Mouse (Mus musculus): ENCODE measurements around the gene Aplnr. TPM values are rescaled to one million over a fixed set of nuclear protein-coding genes. Genes with fewer than 3 reads are reported as not detected.

Aplnr gene
- polyA plus RNA-seq, 1 experiment, result 2.9 TPM

DNA sequence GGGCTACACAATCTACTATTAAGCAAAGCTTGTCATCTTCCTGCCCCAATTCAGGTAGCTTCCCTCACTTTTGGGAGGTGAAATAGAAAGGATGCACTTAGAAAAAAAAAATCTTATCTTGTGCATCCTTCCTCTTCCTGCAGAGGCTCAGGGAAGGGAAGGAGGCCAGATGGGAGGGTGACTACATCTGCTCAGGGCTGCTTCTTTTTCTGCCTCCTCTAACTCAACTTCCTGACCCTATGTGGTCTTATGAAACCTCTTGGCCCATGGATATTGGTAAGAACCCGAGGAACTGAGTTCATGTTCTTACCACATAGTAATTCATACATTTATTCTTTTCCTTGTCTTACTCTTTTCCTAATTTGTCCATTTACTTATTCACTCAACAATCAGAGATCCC, 926 bp upstream of the Aplnr start:
- DNase-seq (ENCODE audit: low read depth in 1 of 2, low spot score in 2 of 2), result no peak
- no peaks in the 10 kb centered on the region for H3K36me3 ChIP-seq (ENCODE audit: control insufficient read depth, insufficient read depth, low read length)
- no peaks in the 10 kb centered on the region for H3K27me3 ChIP-seq (ENCODE audit: control insufficient read depth, insufficient read depth, low read length)
- no peak overlapping the region for H3K27ac ChIP-seq (ENCODE audit: insufficient read depth, low read length)
- H3K4me3 ChIP-seq (ENCODE audit: extremely low read depth, insufficient read depth, insufficient read length), result no peak overlapping the region
- WGBS, result 3% methylated on average over 1 of the region's 1 CpGs
- TF ChIP-seq CTCF (IDR thresholded peaks at IDR 0.05; ENCODE audit: extremely low read depth, insufficient read depth, insufficient read length, insufficient replicate concordance), result no peak
- no peak for TF ChIP-seq POLR2A (IDR thresholded peaks at IDR 0.05; ENCODE audit: low read depth, low read length)
- H3K4me1 ChIP-seq (ENCODE audit: control insufficient read depth, insufficient read depth, insufficient read length), result no peaks in the 10 kb centered on the region; the same call in 1 of the 2 replicates

DNA sequence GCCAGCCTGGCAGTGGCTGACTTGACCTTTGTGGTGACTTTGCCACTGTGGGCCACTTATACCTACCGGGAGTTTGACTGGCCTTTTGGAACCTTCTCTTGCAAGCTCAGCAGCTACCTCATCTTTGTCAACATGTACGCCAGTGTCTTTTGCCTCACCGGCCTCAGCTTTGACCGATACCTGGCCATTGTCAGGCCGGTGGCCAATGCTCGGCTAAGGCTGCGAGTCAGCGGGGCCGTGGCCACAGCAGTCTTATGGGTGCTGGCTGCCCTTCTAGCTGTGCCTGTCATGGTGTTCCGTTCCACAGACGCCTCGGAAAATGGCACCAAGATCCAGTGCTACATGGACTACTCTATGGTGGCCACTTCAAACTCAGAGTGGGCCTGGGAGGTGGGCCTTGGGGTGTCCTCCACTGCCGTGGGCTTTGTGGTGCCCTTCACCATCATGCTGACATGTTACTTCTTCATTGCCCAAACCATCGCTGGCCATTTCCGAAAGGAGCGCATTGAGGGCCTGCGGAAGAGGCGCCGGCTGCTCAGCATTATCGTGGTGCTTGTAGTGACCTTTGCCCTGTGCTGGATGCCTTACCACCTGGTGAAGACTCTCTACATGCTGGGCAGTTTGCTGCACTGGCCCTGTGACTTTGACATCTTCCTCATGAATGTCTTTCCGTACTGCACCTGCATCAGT, 951 bp downstream of the Aplnr start:
- H3K4me3 ChIP-seq (ENCODE audit: extremely low read depth, insufficient read depth, insufficient read length), result no peak overlapping the region

DNA sequence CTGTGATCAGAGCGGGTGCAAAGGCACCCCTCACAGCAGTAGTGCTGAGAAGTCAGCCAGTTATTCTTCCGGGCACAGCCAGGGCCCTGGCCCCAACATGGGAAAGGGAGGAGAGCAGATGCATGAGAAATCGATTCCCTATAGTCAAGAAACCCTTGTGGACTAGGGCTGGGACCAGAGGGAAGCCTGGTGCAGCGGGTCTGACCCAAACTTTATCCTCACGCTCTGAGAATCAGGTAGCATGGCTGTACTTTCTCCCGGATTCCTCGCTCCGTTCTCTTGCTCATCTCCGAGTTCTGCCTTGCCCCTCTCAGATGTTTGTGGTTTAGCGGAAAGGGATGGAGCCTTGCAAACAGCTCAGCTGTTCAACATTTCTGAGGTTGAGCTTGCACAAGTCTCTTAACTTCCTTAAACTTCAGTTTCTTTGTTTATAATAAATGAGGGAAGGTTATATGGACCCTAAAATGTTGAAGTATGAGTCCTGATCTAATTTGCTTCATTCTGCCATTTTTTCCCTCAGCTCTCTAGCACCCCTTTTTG, 1.6 kb downstream of the Aplnr start:
- TF ChIP-seq CTCF (IDR thresholded peaks at IDR 0.05; ENCODE audit: extremely low read depth, insufficient read depth, insufficient read length, insufficient replicate concordance) (no peak), POLR2A (IDR thresholded peaks at IDR 0.05; ENCODE audit: low read depth, low read length) (no peak)
- Histone ChIP-seq H3K4me3 (ENCODE audit: extremely low read depth, insufficient read depth, insufficient read length) (no peak overlapping the region), H3K36me3 (ENCODE audit: control insufficient read depth, insufficient read depth, low read length) (no peaks in the 10 kb centered on the region), H3K4me1 (ENCODE audit: control insufficient read depth, insufficient read depth, insufficient read length) (no peaks in the 10 kb centered on the region; the same call in 1 of the 2 replicates), H3K27ac (ENCODE audit: insufficient read depth, low read length) (no peak overlapping the region), H3K27me3 (ENCODE audit: control insufficient read depth, insufficient read depth, low read length) (no peaks in the 10 kb centered on the region)
- DNase-seq (ENCODE audit: low read depth in 1 of 2, low spot score in 2 of 2), result no peak
- 21% methylated on average over 10 of the region's 10 CpGs for WGBS

More for the DNA sequence above, 951 bp downstream of the Aplnr start:
- H3K27ac ChIP-seq (ENCODE audit: insufficient read depth, low read length), result no peak overlapping the region
- TF ChIP-seq CTCF (IDR thresholded peaks at IDR 0.05; ENCODE audit: extremely low read depth, insufficient read depth, insufficient read length, insufficient replicate concordance) (no peak), POLR2A (IDR thresholded peaks at IDR 0.05; ENCODE audit: low read depth, low read length) (no peak)
- H3K27me3 ChIP-seq (ENCODE audit: control insufficient read depth, insufficient read depth, low read length), result no peaks in the 10 kb centered on the region
- no peaks in the 10 kb centered on the region for H3K36me3 ChIP-seq (ENCODE audit: control insufficient read depth, insufficient read depth, low read length)
- H3K4me1 ChIP-seq (ENCODE audit: control insufficient read depth, insufficient read depth, insufficient read length), result no peaks in the 10 kb centered on the region; the same call in 1 of the 2 replicates
- WGBS, result 90% methylated on average over 21 of the region's 21 CpGs
- no peak for DNase-seq (ENCODE audit: low read depth in 1 of 2, low spot score in 2 of 2)

DNA sequence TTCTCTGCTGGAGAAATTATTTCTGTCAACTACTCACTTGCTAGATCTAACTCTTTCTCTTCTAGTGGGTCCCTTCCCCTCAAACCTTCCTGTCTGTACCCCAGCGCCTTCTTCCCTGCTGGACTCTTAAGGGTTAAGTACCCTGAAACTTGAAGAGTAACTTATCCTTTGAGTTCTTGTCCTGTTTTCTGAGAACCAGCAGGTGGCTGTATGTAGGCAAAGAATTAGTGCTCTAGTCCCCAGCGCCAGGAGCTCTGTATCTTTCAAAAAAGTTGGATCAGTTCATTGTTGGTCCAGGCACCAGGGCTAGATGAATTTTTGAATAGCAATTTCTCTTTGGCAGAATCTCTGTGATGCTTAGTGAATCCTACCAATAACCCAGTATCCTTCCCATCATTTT, 2.1 kb downstream of the Aplnr start:
- Histone ChIP-seq H3K27ac (ENCODE audit: insufficient read depth, low read length) (no peak overlapping the region), H3K27me3 (ENCODE audit: control insufficient read depth, insufficient read depth, low read length) (no peaks in the 10 kb centered on the region), H3K4me3 (ENCODE audit: extremely low read depth, insufficient read depth, insufficient read length) (no peak overlapping the region), H3K4me1 (ENCODE audit: control insufficient read depth, insufficient read depth, insufficient read length) (no peaks in the 10 kb centered on the region; the same call in 1 of the 2 replicates), H3K36me3 (ENCODE audit: control insufficient read depth, insufficient read depth, low read length) (no peaks in the 10 kb centered on the region)
- no peak for DNase-seq (ENCODE audit: low read depth in 1 of 2, low spot score in 2 of 2)
- 27% methylated on average over 2 of the region's 2 CpGs for WGBS
- TF ChIP-seq CTCF (IDR thresholded peaks at IDR 0.05; ENCODE audit: extremely low read depth, insufficient read depth, insufficient read length, insufficient replicate concordance), result no peak
- no peak for TF ChIP-seq POLR2A (IDR thresholded peaks at IDR 0.05; ENCODE audit: low read depth, low read length)

DNA sequence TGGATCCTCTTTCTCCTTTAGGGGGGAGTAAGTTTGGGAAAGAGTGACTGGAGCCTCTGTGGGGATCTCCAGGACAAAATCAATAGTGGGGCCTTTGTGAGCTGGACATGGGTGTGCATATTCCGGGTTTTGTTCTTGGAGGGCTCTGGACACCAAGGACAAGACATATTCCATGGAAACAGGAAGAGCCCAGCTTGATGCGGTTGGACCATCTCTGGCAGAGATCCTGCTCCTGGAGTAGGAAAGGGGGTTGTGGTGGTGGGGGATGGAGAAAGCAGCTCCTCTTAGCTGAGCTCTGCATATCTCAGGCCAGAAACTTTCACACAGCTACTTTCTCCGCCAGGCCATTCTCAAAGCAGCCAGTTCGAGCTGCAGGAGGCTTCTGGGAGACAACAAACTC, 3.4 kb downstream of the Aplnr start:
- no peak overlapping the region for H3K27ac ChIP-seq (ENCODE audit: insufficient read depth, low read length)
- TF ChIP-seq POLR2A (IDR thresholded peaks at IDR 0.05; ENCODE audit: low read depth, low read length) (no peak), CTCF (IDR thresholded peaks at IDR 0.05; ENCODE audit: extremely low read depth, insufficient read depth, insufficient read length, insufficient replicate concordance) (no peak)
- no peaks in the 10 kb centered on the region; the same call in 1 of the 2 replicates for H3K4me1 ChIP-seq (ENCODE audit: control insufficient read depth, insufficient read depth, insufficient read length)
- H3K4me3 ChIP-seq (ENCODE audit: extremely low read depth, insufficient read depth, insufficient read length), result no peak overlapping the region
- WGBS, result 79% methylated on average over 4 of the region's 4 CpGs
- H3K27me3 ChIP-seq (ENCODE audit: control insufficient read depth, insufficient read depth, low read length), result no peaks in the 10 kb centered on the region
- DNase-seq (ENCODE audit: low read depth in 1 of 2, low spot score in 2 of 2), result no peak
- no peaks in the 10 kb centered on the region for H3K36me3 ChIP-seq (ENCODE audit: control insufficient read depth, insufficient read depth, low read length)

DNA sequence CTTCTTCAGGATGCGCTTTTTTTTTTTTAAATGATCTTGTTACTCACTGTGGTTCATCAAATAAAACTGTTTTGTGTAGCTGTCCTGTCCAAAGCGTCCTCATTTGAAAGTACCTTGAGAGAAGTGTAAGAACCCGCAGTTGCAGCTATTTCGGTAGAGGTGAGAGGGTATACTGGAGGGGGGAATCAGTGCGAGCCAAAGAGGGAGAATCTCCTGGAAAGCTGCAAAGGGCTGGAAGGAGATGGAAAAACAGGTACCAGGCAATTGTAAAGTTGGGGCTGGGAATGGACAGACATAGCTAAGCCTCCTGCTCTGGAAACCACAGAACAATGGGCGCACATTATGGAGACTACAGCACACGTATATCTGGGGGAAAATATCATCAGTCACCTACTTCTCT, 3.8 kb downstream of the Aplnr start:
- H3K36me3 ChIP-seq (ENCODE audit: control insufficient read depth, insufficient read depth, low read length), result no peaks in the 10 kb centered on the region
- H3K4me3 ChIP-seq (ENCODE audit: extremely low read depth, insufficient read depth, insufficient read length), result no peak overlapping the region
- DNase-seq (ENCODE audit: low read depth in 1 of 2, low spot score in 2 of 2), result no peak
- H3K27ac ChIP-seq (ENCODE audit: insufficient read depth, low read length), result no peak overlapping the region
- no peaks in the 10 kb centered on the region; the same call in 1 of the 2 replicates for H3K4me1 ChIP-seq (ENCODE audit: control insufficient read depth, insufficient read depth, insufficient read length)
- WGBS, result 92% methylated on average over 7 of the region's 7 CpGs
- TF ChIP-seq CTCF (IDR thresholded peaks at IDR 0.05; ENCODE audit: extremely low read depth, insufficient read depth, insufficient read length, insufficient replicate concordance), result no peak
- no peak for TF ChIP-seq POLR2A (IDR thresholded peaks at IDR 0.05; ENCODE audit: low read depth, low read length)
- H3K27me3 ChIP-seq (ENCODE audit: control insufficient read depth, insufficient read depth, low read length), result no peaks in the 10 kb centered on the region

DNA sequence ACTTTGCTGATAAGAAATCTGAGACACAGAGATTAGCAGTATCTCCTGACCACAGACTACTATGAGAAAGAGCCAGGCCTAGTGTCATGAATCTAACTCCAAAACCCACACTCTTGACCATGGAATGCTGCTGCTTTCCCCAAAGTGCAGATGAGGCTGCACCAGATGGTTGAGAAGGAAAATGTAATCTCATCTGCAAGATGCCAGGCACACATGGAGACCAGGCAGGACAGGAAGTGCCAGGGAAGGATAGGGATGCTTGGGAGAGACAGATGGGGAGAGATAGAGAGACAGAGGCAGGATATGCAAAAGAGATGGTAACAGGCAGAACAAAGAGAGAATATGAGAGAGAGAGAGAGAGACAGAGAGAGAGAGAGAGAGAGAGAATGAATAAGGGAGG, 4.8 kb downstream of the Aplnr start:
- no peaks in the 10 kb centered on the region; the same call in 1 of the 2 replicates for H3K4me1 ChIP-seq (ENCODE audit: control insufficient read depth, insufficient read depth, insufficient read length)
- no peak for DNase-seq (ENCODE audit: low read depth in 1 of 2, low spot score in 2 of 2)
- no peak overlapping the region for H3K27ac ChIP-seq (ENCODE audit: insufficient read depth, low read length)
- no peak overlapping the region for H3K4me3 ChIP-seq (ENCODE audit: extremely low read depth, insufficient read depth, insufficient read length)
- no peaks in the 10 kb centered on the region for H3K27me3 ChIP-seq (ENCODE audit: control insufficient read depth, insufficient read depth, low read length)
- TF ChIP-seq CTCF (IDR thresholded peaks at IDR 0.05; ENCODE audit: extremely low read depth, insufficient read depth, insufficient read length, insufficient replicate concordance) (no peak), POLR2A (IDR thresholded peaks at IDR 0.05; ENCODE audit: low read depth, low read length) (no peak)
- no peaks in the 10 kb centered on the region for H3K36me3 ChIP-seq (ENCODE audit: control insufficient read depth, insufficient read depth, low read length)

Data from spleen, adult 2 months (tissue).